ENCODE assay signal across 31 mouse cellular contexts in genomic region chr9:21274336-21274735, GRCm38 (mm10). TPM values are rescaled to one million over a fixed set of nuclear protein-coding genes. Genes with fewer than 3 reads are reported as not detected.
DNase-seq lines count a peak whose midpoint lies in the region; ATAC-seq and TF ChIP-seq lines count a peak whose summit lies in the region.
"Had no signal": no experiment of that assay in that cellular context is flagged by ENCODE, and none has a peak within 500 bp of the region (broad histone marks: within the 10 kb centered on the region; RNA-seq: fewer than 3 reads in every experiment).

No protein-coding gene starts in this region.

- intact Hi-C loops in left cerebral cortex, postnatal 36 days (cut with DNase I): no loop called here

- TF ChIP-seq CTCF in MEL (IDR thresholded peaks at IDR 0.05 in 2 of 3, conservative IDR thresholded peaks at IDR 0.05 in 1 of 3; ENCODE audit: control insufficient read depth in 1 of 3, insufficient read depth in 1 of 3, low read depth in 2 of 3, low read length in 3 of 3, poor library complexity in 1 of 3, severe bottlenecking in 1 of 3): no peak

- no peaks in the 10 kb centered on the region for H3K9me3 ChIP-seq in heart, embryonic 10.5 days
- no peaks in the 10 kb centered on the region for H3K9me3 ChIP-seq in heart, embryonic 16.5 days (replicated peaks; ENCODE audit: control insufficient read depth, low read length)
- no peaks in the 10 kb centered on the region for H3K9me3 ChIP-seq in MEL (replicated peaks; ENCODE audit: insufficient read depth, low read length)
- H3K9me3 ChIP-seq in liver, embryonic 15.5 days (replicated peaks): no peaks in the 10 kb centered on the region
- no peaks in the 10 kb centered on the region for H3K9me3 ChIP-seq in midbrain, embryonic 10.5 days (replicated peaks)
- H3K9me3 ChIP-seq: embryonic facial prominence, embryonic 12.5 days; forebrain, embryonic 10.5 days; forebrain, embryonic 15.5 days; kidney, embryonic 15.5 days; limb, embryonic 13.5 days; neural tube, embryonic 12.5 days had no signal

- peaks cover 25% of the 10 kb centered on the region for H3K4me1 ChIP-seq in heart, embryonic 10.5 days
- peaks cover 12% of the 10 kb centered on the region for H3K4me1 ChIP-seq in heart, embryonic 16.5 days (ENCODE audit: control insufficient read depth, insufficient read depth, low read length)
- H3K4me1 ChIP-seq in MEL (ENCODE audit: control insufficient read depth in 1 of 2, insufficient read depth in 2 of 2, low read length in 2 of 2): no peaks in the 10 kb centered on the region
- peaks cover 48% of the 10 kb centered on the region for H3K4me1 ChIP-seq in liver, embryonic 15.5 days (replicated peaks)
- H3K4me1 ChIP-seq in midbrain, embryonic 10.5 days: no peaks in the 10 kb centered on the region
- H3K4me1 ChIP-seq: embryonic facial prominence, embryonic 12.5 days; forebrain, embryonic 10.5 days; forebrain, embryonic 15.5 days; kidney, embryonic 15.5 days; limb, embryonic 13.5 days; neural tube, embryonic 12.5 days had no signal

- no peak overlapping the region for H3K4me3 ChIP-seq in heart, embryonic 10.5 days
- no peak overlapping the region for H3K4me3 ChIP-seq in heart, embryonic 16.5 days (ENCODE audit: low read length)
- no peak overlapping the region for H3K4me3 ChIP-seq in MEL (ENCODE audit: control insufficient read depth in 1 of 2, insufficient read depth in 1 of 2, low read depth in 2 of 2, low read length in 2 of 2)
- H3K4me3 ChIP-seq in liver, embryonic 15.5 days (replicated peaks): no peak overlapping the region
- H3K4me3 ChIP-seq in midbrain, embryonic 10.5 days: no peak overlapping the region
- H3K4me3 ChIP-seq: embryonic facial prominence, embryonic 12.5 days; forebrain, embryonic 10.5 days; forebrain, embryonic 15.5 days; gastrocnemius, adult 2 months; kidney, embryonic 15.5 days; layer of hippocampus, adult 2 months; left cerebral cortex, adult 2 months; limb, embryonic 13.5 days; myocyte; neural tube, embryonic 12.5 days had no signal

- peaks cover 98% of the 10 kb centered on the region for H3K36me3 ChIP-seq in heart, embryonic 10.5 days
- H3K36me3 ChIP-seq in heart, embryonic 16.5 days (ENCODE audit: control insufficient read depth, insufficient read depth): peaks cover 76% of the 10 kb centered on the region
- peaks cover 0 to 62% of the 10 kb centered on the region in 2 experiments; a peak in 2 of 4 replicates for H3K36me3 ChIP-seq in MEL (ENCODE audit: control insufficient read depth in 1 of 2, insufficient read depth in 2 of 2, low read length in 2 of 2)
- peaks cover 100% of the 10 kb centered on the region for H3K36me3 ChIP-seq in liver, embryonic 15.5 days (replicated peaks)
- peaks cover 99% of the 10 kb centered on the region for H3K36me3 ChIP-seq in midbrain, embryonic 10.5 days

- TF ChIP-seq RAD21 in MEL (IDR thresholded peaks at IDR 0.05; ENCODE audit: low read depth, low read length): no peak

- no peaks in the 10 kb centered on the region for H3K27me3 ChIP-seq in heart, embryonic 10.5 days (ENCODE audit: insufficient read depth, poor library complexity, severe bottlenecking)
- no peaks in the 10 kb centered on the region for H3K27me3 ChIP-seq in heart, embryonic 16.5 days (ENCODE audit: control insufficient read depth, insufficient read depth, low read length)
- H3K27me3 ChIP-seq in MEL (ENCODE audit: control insufficient read depth in 1 of 2, insufficient read depth in 2 of 2, low read length in 2 of 2): no peaks in the 10 kb centered on the region
- H3K27me3 ChIP-seq in liver, embryonic 15.5 days: no peaks in the 10 kb centered on the region
- no peaks in the 10 kb centered on the region for H3K27me3 ChIP-seq in midbrain, embryonic 10.5 days (ENCODE audit: low read depth, poor library complexity, severe bottlenecking)
- H3K27me3 ChIP-seq: embryonic facial prominence, embryonic 12.5 days; forebrain, embryonic 15.5 days; kidney, embryonic 15.5 days; limb, embryonic 13.5 days; neural tube, embryonic 12.5 days had no signal

- WGBS in heart, embryonic 10.5 days: 65% methylated on average over 3 of the region's 3 CpGs
- WGBS in heart, embryonic 16.5 days: 36% methylated on average over 3 of the region's 3 CpGs
- 81% methylated on average over 3 of the region's 3 CpGs for WGBS in liver, embryonic 15.5 days (ENCODE audit: insufficient replicate concordance)
- 93% methylated on average over 3 of the region's 3 CpGs for WGBS in midbrain, embryonic 10.5 days

- no peaks in the 10 kb centered on the region for H3K79me2 ChIP-seq in MEL (ENCODE audit: control insufficient read depth, insufficient read depth, low read length, poor library complexity)

- TF ChIP-seq POLR2A in MEL (IDR thresholded peaks at IDR 0.05; ENCODE audit: control insufficient read depth in 1 of 2, insufficient read depth in 1 of 2, low read depth in 1 of 2, low read length in 2 of 2, poor library complexity in 1 of 2): no peak

- H3K4me2 ChIP-seq in heart, embryonic 16.5 days (ENCODE audit: low read depth, low read length): no peak overlapping the region
- no peak overlapping the region for H3K4me2 ChIP-seq in liver, embryonic 15.5 days
- H3K4me2 ChIP-seq: embryonic facial prominence, embryonic 12.5 days; forebrain, embryonic 15.5 days; kidney, embryonic 15.5 days; limb, embryonic 13.5 days; midbrain, embryonic 11.5 days; neural tube, embryonic 12.5 days had no signal

- no peak for TF ChIP-seq EP300 in MEL (IDR thresholded peaks at IDR 0.05; ENCODE audit: low read depth in 1 of 2, low read length in 2 of 2)

- ATAC-seq in heart, embryonic 16.5 days (replicated peaks; ENCODE audit: extremely low read depth, insufficient read depth, low FRiP score): 0 out of 2 replicates have a peak, but pooled peaks have one; percentile 17
- ATAC-seq in liver, embryonic 15.5 days (ENCODE audit: insufficient read depth): no peak
- ATAC-seq: forebrain, embryonic 15.5 days; hindbrain, embryonic 16.5 days; midbrain, embryonic 16.5 days had no signal

- H3K9ac ChIP-seq in heart, embryonic 16.5 days (ENCODE audit: low read length): no peak overlapping the region
- no peak overlapping the region for H3K9ac ChIP-seq in MEL (ENCODE audit: control insufficient read depth, low read depth, low read length, poor library complexity, severe bottlenecking)
- no peak overlapping the region for H3K9ac ChIP-seq in liver, embryonic 15.5 days
- H3K9ac ChIP-seq: embryonic facial prominence, embryonic 12.5 days; forebrain, embryonic 15.5 days; kidney, embryonic 15.5 days; limb, embryonic 13.5 days; neural tube, embryonic 12.5 days had no signal

- peak; percentile 90 for DNase-seq in heart, adult 11 months
- DNase-seq in heart, embryonic 10.5 days (ENCODE audit: low spot score): no peak
- DNase-seq in heart, adult 8-10 months (ENCODE audit: low spot score): no peak
- DNase-seq in MEL (ENCODE audit: low read depth, low spot score): peak; percentile 47
- DNase-seq in midbrain, embryonic 10.5 days (ENCODE audit: low spot score): no peak
- DNase-seq in left cerebral cortex, postnatal 36 days (ENCODE audit: low spot score in 2 of 2): no peak
- DNase-seq: adrenal gland, postnatal 36 days; cerebellum, adult 18-20 months; cerebellum, postnatal 14 days; gastrocnemius, adult 2 months; gastrocnemius, postnatal 36 days; kidney, adult 18-20 months; lung, adult 2 months; right cerebral cortex, adult 18-20 months; spleen, adult 18-20 months; thymus, postnatal 14 days had no signal

- H3K27ac ChIP-seq in heart, embryonic 10.5 days: no peak overlapping the region
- H3K27ac ChIP-seq in heart, embryonic 16.5 days (ENCODE audit: low read length): 0 out of 2 replicates have a peak overlapping the region, but pooled peaks have one; percentile 29
- H3K27ac ChIP-seq in MEL (ENCODE audit: control insufficient read depth, low read depth, low read length): no peak overlapping the region
- H3K27ac ChIP-seq in liver, embryonic 15.5 days (replicated peaks): 0 out of 2 replicates have a peak overlapping the region, but pooled peaks have one; percentile 35
- no peak overlapping the region for H3K27ac ChIP-seq in midbrain, embryonic 10.5 days (replicated peaks)
- H3K27ac ChIP-seq: embryonic facial prominence, embryonic 12.5 days; forebrain, embryonic 10.5 days; forebrain, embryonic 15.5 days; gastrocnemius, adult 2 months; kidney, embryonic 15.5 days; layer of hippocampus, adult 2 months; left cerebral cortex, adult 2 months; limb, embryonic 13.5 days; macrophage; neural tube, embryonic 12.5 days had no signal

RNA-seq across cellular contexts. Expression of gene Atg4d, which starts 9.2 kb away (rescaled TPM):
- polyA plus RNA-seq in heart, embryonic 10.5 days (2016; fragmentation: Nextera tagmentation; extraction: Ambion mirVana): 50.6 and 57.9 TPM in 2 replicates
- 58.8 and 63.9 TPM in 2 replicates for polyA plus RNA-seq in heart, embryonic 16.5 days (2015; fragmentation: Nextera tagmentation; extraction: Ambion mirVana)
- total RNA-seq in heart, adult 8-10 months (2022): 100 to 1,000 TPM in 1 of 4 experiments, 10 to 100 TPM in 3; 87.0 to 105 (median 93.5) TPM
- total RNA-seq in MEL (2012; rRNA removed): 76.4 and 83.9 TPM in 2 replicates
- 10 to 100 TPM in 1 of 2 experiments, not detected in 1; 99.7 TPM for polyA plus RNA-seq in MEL (2012; ENCODE audit: insufficient read depth in 1 of 2, insufficient read length in 2 of 2, low read depth in 1 of 2, low replicate concordance in 2 of 2, missing spikeins in 1 of 2)
- 97.2 and 118 TPM in 2 replicates for polyA plus RNA-seq in liver, embryonic 15.5 days (2015; fragmentation: Nextera tagmentation; extraction: Ambion mirVana)
- 48.6 and 49.9 TPM in 2 replicates for polyA plus RNA-seq in midbrain, embryonic 10.5 days (2016; fragmentation: Nextera tagmentation; extraction: Ambion mirVana)
- total RNA-seq in left cerebral cortex, postnatal 36 days (2021): 10 to 100 TPM; 47.1 to 48.8 TPM

RNA-seq across cellular contexts. Expression of gene Kri1, which starts 13.4 kb away (rescaled TPM):
- 14.5 and 21.3 TPM in 2 replicates for polyA plus RNA-seq in heart, embryonic 10.5 days (2016; fragmentation: Nextera tagmentation; extraction: Ambion mirVana)
- 10.5 and 13.2 TPM in 2 replicates for polyA plus RNA-seq in heart, embryonic 16.5 days (2015; fragmentation: Nextera tagmentation; extraction: Ambion mirVana)
- total RNA-seq in heart, adult 8-10 months (2022): 10 to 100 TPM; 16.2 to 18.3 (median 17.3) TPM
- 175 and 199 TPM in 2 replicates for total RNA-seq in MEL (2012; rRNA removed)
- polyA plus RNA-seq in MEL (2012; ENCODE audit: insufficient read depth in 1 of 2, insufficient read length in 2 of 2, low read depth in 1 of 2, low replicate concordance in 2 of 2, missing spikeins in 1 of 2): 100 to 1,000 TPM in 1 of 2 experiments, 10 to 100 TPM in 1; 76.1 to 233 TPM
- polyA plus RNA-seq in liver, embryonic 15.5 days (2015; fragmentation: Nextera tagmentation; extraction: Ambion mirVana): 6.0 and 6.7 TPM in 2 replicates
- 16.2 and 21.0 TPM in 2 replicates for polyA plus RNA-seq in midbrain, embryonic 10.5 days (2016; fragmentation: Nextera tagmentation; extraction: Ambion mirVana)
- 10 to 100 TPM; 32.6 to 44.4 TPM for total RNA-seq in left cerebral cortex, postnatal 36 days (2021)

RNA-seq across cellular contexts. Expression of gene Cdkn2d, which starts 16.9 kb away (rescaled TPM):
- polyA plus RNA-seq in heart, embryonic 10.5 days (2016; fragmentation: Nextera tagmentation; extraction: Ambion mirVana): 69.0 and 93.4 TPM in 2 replicates
- 105 and 110 TPM in 2 replicates for polyA plus RNA-seq in heart, embryonic 16.5 days (2015; fragmentation: Nextera tagmentation; extraction: Ambion mirVana)
- 10 to 100 TPM; 15.1 to 17.7 (median 16.7) TPM for total RNA-seq in heart, adult 8-10 months (2022)
- 40.1 and 55.2 TPM in 2 replicates for total RNA-seq in MEL (2012; rRNA removed)
- 10 to 100 TPM in 1 of 2 experiments, not detected in 1; 67.9 TPM for polyA plus RNA-seq in MEL (2012; ENCODE audit: insufficient read depth in 1 of 2, insufficient read length in 2 of 2, low read depth in 1 of 2, low replicate concordance in 2 of 2, missing spikeins in 1 of 2)
- polyA plus RNA-seq in liver, embryonic 15.5 days (2015; fragmentation: Nextera tagmentation; extraction: Ambion mirVana): 129 and 144 TPM in 2 replicates
- polyA plus RNA-seq in midbrain, embryonic 10.5 days (2016; fragmentation: Nextera tagmentation; extraction: Ambion mirVana): 51.4 and 61.3 TPM in 2 replicates
- total RNA-seq in left cerebral cortex, postnatal 36 days (2021): 10 to 100 TPM; 52.7 to 58.8 TPM

RNA-seq across cellular contexts. Expression of gene S1pr5, which starts 26.1 kb away (rescaled TPM):
- polyA plus RNA-seq in heart, embryonic 10.5 days (2016; fragmentation: Nextera tagmentation; extraction: Ambion mirVana): 0.46 and 0.47 TPM in 2 replicates
- 0.09 and 0.16 TPM in 2 replicates for polyA plus RNA-seq in heart, embryonic 16.5 days (2015; fragmentation: Nextera tagmentation; extraction: Ambion mirVana)
- total RNA-seq in heart, adult 8-10 months (2022): 1 to 10 TPM; 1.6 to 1.9 (median 1.8) TPM
- 0.04 TPM in 1 of 2 replicates, not detected in the other for total RNA-seq in MEL (2012; rRNA removed)
- polyA plus RNA-seq in MEL (2012; ENCODE audit: insufficient read depth in 1 of 2, insufficient read length in 2 of 2, low read depth in 1 of 2, low replicate concordance in 2 of 2, missing spikeins in 1 of 2): under 1 TPM in 1 of 2 experiments, not detected in 1; 0.08 TPM
- polyA plus RNA-seq in liver, embryonic 15.5 days (2015; fragmentation: Nextera tagmentation; extraction: Ambion mirVana): 0.06 and 0.07 TPM in 2 replicates
- 0.10 and 0.11 TPM in 2 replicates for polyA plus RNA-seq in midbrain, embryonic 10.5 days (2016; fragmentation: Nextera tagmentation; extraction: Ambion mirVana)
- total RNA-seq in left cerebral cortex, postnatal 36 days (2021): 10 to 100 TPM in 1 of 2 experiments, 1 to 10 TPM in 1; 6.6 to 14.2 TPM
- polyA plus RNA-seq: kidney, embryonic 15.5 days; macrophage had no signal

RNA-seq across cellular contexts. Expression of gene Keap1, which starts 35.2 kb away (rescaled TPM):
- polyA plus RNA-seq in heart, embryonic 10.5 days (2016; fragmentation: Nextera tagmentation; extraction: Ambion mirVana): 51.4 and 52.4 TPM in 2 replicates
- polyA plus RNA-seq in heart, embryonic 16.5 days (2015; fragmentation: Nextera tagmentation; extraction: Ambion mirVana): 51.5 and 54.6 TPM in 2 replicates
- 10 to 100 TPM; 43.6 to 52.1 (median 45.5) TPM for total RNA-seq in heart, adult 8-10 months (2022)
- total RNA-seq in MEL (2012; rRNA removed): 168 and 174 TPM in 2 replicates
- polyA plus RNA-seq in MEL (2012; ENCODE audit: insufficient read depth in 1 of 2, insufficient read length in 2 of 2, low read depth in 1 of 2, low replicate concordance in 2 of 2, missing spikeins in 1 of 2): 100 to 1,000 TPM in 1 of 2 experiments, 10 to 100 TPM in 1; 67.5 to 171 TPM
- 27.9 and 30.5 TPM in 2 replicates for polyA plus RNA-seq in liver, embryonic 15.5 days (2015; fragmentation: Nextera tagmentation; extraction: Ambion mirVana)
- polyA plus RNA-seq in midbrain, embryonic 10.5 days (2016; fragmentation: Nextera tagmentation; extraction: Ambion mirVana): 47.1 and 50.8 TPM in 2 replicates
- total RNA-seq in left cerebral cortex, postnatal 36 days (2021): 10 to 100 TPM; 52.7 to 60.8 TPM

Comparison
In these comparisons a context has a peak if more than half of its experiments do, and no peak if none do; other contexts are left out.
1. DNase-seq: peak in heart, adult 11 months (single experiment) and MEL (single experiment); none in heart, embryonic 10.5 days (single experiment), heart, adult 8-10 months (single experiment), midbrain, embryonic 10.5 days (single experiment) and left cerebral cortex, postnatal 36 days (0 of 2).
2. H3K27ac ChIP-seq: peak in heart, embryonic 16.5 days (single experiment) and liver, embryonic 15.5 days (single experiment); none in heart, embryonic 10.5 days (single experiment), MEL (single experiment) and midbrain, embryonic 10.5 days (single experiment).